Mouse (Mus musculus): ENCODE measurements around the gene Tgif1. TPM values are rescaled to one million over a fixed set of nuclear protein-coding genes. Genes with fewer than 3 reads are reported as not detected.
"Not testable (repeated sequence)": the region's sequence is repeated elsewhere in the genome, so short reads cannot be mapped to it uniquely, and the experiment has no call there.

The Tgif1 gene
- polyA plus RNA-seq, 2 experiments = 5.0 to 7.0 TPM

DNA sequence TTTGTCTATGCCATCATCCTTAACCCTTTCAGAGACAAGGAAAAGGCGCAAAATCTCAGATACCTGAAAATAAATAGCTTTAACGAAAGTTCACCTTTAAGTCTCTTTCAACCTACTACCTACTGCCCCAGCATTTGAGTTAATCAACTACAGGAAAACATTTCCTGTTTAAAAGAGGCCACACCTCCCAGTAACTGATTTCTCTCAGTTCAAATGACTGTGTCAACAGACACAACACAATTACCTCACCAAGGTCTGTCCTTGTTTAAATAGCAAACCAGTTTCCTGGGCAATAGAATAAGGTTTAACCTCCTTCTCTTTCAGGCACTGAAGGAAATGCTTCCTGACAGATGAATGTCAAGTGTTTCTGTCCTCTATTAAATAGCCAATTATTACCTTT lies 7.8 kb downstream of the Tgif1 start:
- H3K36me3 ChIP-seq (replicated peaks; ENCODE audit: control insufficient read depth, insufficient read depth, low read depth) = no peaks in the 10 kb centered on the region; the same call in 1 of the 2 replicates
- TF ChIP-seq EP300 (IDR thresholded peaks at IDR 0.05; ENCODE audit: low read depth) (no peak), CTCF (IDR thresholded peaks at IDR 0.05; ENCODE audit: low read depth) (no peak)
- no peak overlapping the region for H3K9ac ChIP-seq (replicated peaks)
- 57% methylated on average over 2 of the region's 2 CpGs for WGBS (ENCODE audit: insufficient replicate concordance)
- H3K4me2 ChIP-seq (ENCODE audit: low read depth) = no peak overlapping the region
- H3K27me3 ChIP-seq (ENCODE audit: control insufficient read depth, insufficient read depth, low read length) = peaks cover 3% of the 10 kb centered on the region; the same call in 1 of the 2 replicates
- no peak for DNase-seq (ENCODE audit: low read depth in 3 of 3, low spot score in 3 of 3)
- peaks cover 0 to 1% of the 10 kb centered on the region in 2 experiments; a peak in 1 of 4 replicates for H3K4me1 ChIP-seq (replicated peaks; ENCODE audit: control insufficient read depth in 2 of 2, insufficient read depth in 2 of 2, low read length in 1 of 2)
- no peak overlapping the region for H3K4me3 ChIP-seq (ENCODE audit: insufficient read depth in 1 of 2, low read depth in 2 of 2, low read length in 2 of 2)
- ATAC-seq (ENCODE audit: insufficient read depth) = peak; percentile 22; the same call in 1 of the 2 replicates
- H3K27ac ChIP-seq = no peak overlapping the region
- no peaks in the 10 kb centered on the region for H3K9me3 ChIP-seq (ENCODE audit: control insufficient read depth, low read length)

DNA sequence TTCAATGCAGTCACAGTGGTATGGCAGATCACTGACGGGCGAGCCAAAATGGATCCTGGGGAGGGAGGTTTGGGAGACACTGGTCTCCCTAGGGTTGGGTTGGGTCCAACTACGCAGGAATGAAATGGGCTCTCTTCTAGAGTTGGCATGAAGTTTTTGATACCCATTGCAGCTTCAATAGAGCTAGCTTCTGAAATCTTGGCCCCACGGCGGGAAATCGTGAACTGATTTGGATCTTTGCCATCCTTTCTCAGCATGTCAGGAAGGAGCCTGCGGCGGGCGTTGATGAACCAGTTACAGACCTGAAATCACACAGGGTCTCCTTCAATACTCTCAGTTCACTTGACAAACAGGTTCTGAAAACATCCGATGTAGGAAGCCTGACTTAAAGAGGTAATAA lies 8.4 kb downstream of the Tgif1 start:
- no peaks in the 10 kb centered on the region for H3K9me3 ChIP-seq (ENCODE audit: control insufficient read depth, low read length)
- no peak overlapping the region for H3K4me2 ChIP-seq (ENCODE audit: low read depth)
- DNase-seq (ENCODE audit: low read depth in 3 of 3, low spot score in 3 of 3) (no peak), ATAC-seq (ENCODE audit: insufficient read depth) (no peak)
- H3K4me1 ChIP-seq (replicated peaks; ENCODE audit: control insufficient read depth in 2 of 2, insufficient read depth in 2 of 2, low read length in 1 of 2) = peaks cover 0 to 1% of the 10 kb centered on the region in 2 experiments; a peak in 1 of 4 replicates
- no peak overlapping the region for H3K4me3 ChIP-seq (ENCODE audit: insufficient read depth in 1 of 2, low read depth in 2 of 2, low read length in 2 of 2)
- H3K27ac ChIP-seq = no peak overlapping the region
- TF ChIP-seq EP300 (IDR thresholded peaks at IDR 0.05; ENCODE audit: low read depth) (no peak), CTCF (IDR thresholded peaks at IDR 0.05; ENCODE audit: low read depth) (no peak)
- WGBS (ENCODE audit: insufficient replicate concordance) = 81% methylated on average over 10 of the region's 10 CpGs
- no peak overlapping the region for H3K9ac ChIP-seq (replicated peaks)
- no peaks in the 10 kb centered on the region; the same call in 1 of the 2 replicates for H3K36me3 ChIP-seq (replicated peaks; ENCODE audit: control insufficient read depth, insufficient read depth, low read depth)
- H3K27me3 ChIP-seq (ENCODE audit: control insufficient read depth, insufficient read depth, low read length) = no peaks in the 10 kb centered on the region

DNA sequence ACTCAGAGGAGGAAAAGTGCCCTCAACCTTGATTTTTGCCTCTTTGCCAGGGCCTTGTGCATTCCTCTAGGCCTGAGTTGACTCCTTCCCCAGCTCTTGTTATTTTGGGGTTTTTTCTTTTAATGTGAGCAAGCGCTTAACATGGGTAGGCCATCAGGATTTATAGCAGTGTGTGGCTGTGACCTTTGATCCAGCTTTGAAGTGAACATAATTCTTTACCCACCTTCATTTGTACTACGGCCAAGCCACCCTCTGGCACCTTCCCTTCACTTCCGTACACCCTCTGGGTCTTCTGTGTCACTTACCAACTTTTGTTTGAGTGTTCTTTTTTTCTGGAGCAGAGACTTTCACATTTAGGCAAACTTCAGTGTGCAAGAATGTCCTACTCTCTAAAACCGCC lies 10.1 kb downstream of the Tgif1 start:
- WGBS (ENCODE audit: insufficient replicate concordance) = 74% methylated on average over 4 of the region's 4 CpGs
- no peak for DNase-seq (ENCODE audit: low read depth in 3 of 3, low spot score in 3 of 3)
- Histone ChIP-seq H3K4me1 (replicated peaks; ENCODE audit: control insufficient read depth in 2 of 2, insufficient read depth in 2 of 2, low read length in 1 of 2) (no peaks in the 10 kb centered on the region; a peak in 1 of 4 replicates), H3K4me3 (ENCODE audit: insufficient read depth in 1 of 2, low read depth in 2 of 2, low read length in 2 of 2) (no peak overlapping the region), H3K9me3 (ENCODE audit: control insufficient read depth, low read length) (no peaks in the 10 kb centered on the region), H3K4me2 (ENCODE audit: low read depth) (no peak overlapping the region), H3K27ac (no peak overlapping the region), H3K27me3 (ENCODE audit: control insufficient read depth, insufficient read depth, low read length) (no peaks in the 10 kb centered on the region), H3K9ac (replicated peaks) (no peak overlapping the region), H3K36me3 (replicated peaks; ENCODE audit: control insufficient read depth, insufficient read depth, low read depth) (no peaks in the 10 kb centered on the region; the same call in 1 of the 2 replicates)
- TF ChIP-seq EP300 (IDR thresholded peaks at IDR 0.05; ENCODE audit: low read depth) (no peak), CTCF (IDR thresholded peaks at IDR 0.05; ENCODE audit: low read depth) (no peak)
- ATAC-seq (ENCODE audit: insufficient read depth) = no peak

DNA sequence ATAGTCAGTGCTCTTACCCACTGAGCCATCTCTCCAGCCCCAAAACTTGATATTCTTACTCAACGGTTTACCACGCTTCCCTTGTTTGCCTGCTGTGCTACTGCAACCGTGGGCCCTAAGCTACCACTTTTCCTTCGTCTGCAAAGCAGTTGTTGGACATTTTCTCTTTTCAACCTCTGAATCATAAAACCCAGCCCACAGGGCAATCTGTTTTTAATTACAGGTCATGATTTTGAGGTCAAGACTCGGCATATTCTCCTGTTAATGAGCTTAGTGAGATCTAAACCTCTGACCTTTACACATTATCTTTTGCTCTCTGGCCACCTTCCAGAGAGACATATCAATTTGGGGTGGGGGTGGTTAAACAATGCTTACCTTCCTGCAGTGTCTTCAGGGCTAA lies 14.8 kb downstream of the Tgif1 start:
- peaks cover 8% of the 10 kb centered on the region for H3K27me3 ChIP-seq (ENCODE audit: control insufficient read depth, insufficient read depth, low read length)
- H3K4me2 ChIP-seq (ENCODE audit: low read depth) = no peak overlapping the region
- H3K4me1 ChIP-seq (replicated peaks; ENCODE audit: control insufficient read depth in 2 of 2, insufficient read depth in 2 of 2, low read length in 1 of 2) = 0 out of 4 replicates have a peak, but pooled peaks cover 0 to 2% of the 10 kb centered on the region in 2 experiments
- H3K9ac ChIP-seq (replicated peaks) = no peak overlapping the region
- no peaks in the 10 kb centered on the region for H3K36me3 ChIP-seq (replicated peaks; ENCODE audit: control insufficient read depth, insufficient read depth, low read depth)
- no peaks in the 10 kb centered on the region for H3K9me3 ChIP-seq (ENCODE audit: control insufficient read depth, low read length)
- 62% methylated on average over 5 of the region's 5 CpGs for WGBS (ENCODE audit: insufficient replicate concordance)
- H3K4me3 ChIP-seq (ENCODE audit: insufficient read depth in 1 of 2, low read depth in 2 of 2, low read length in 2 of 2) = no peak overlapping the region
- no peak for ATAC-seq (ENCODE audit: insufficient read depth)
- TF ChIP-seq CTCF (IDR thresholded peaks at IDR 0.05; ENCODE audit: low read depth) (no peak), EP300 (IDR thresholded peaks at IDR 0.05; ENCODE audit: low read depth) (no peak)
- no peak overlapping the region for H3K27ac ChIP-seq
- no peak for DNase-seq (ENCODE audit: low read depth in 3 of 3, low spot score in 3 of 3)

DNA sequence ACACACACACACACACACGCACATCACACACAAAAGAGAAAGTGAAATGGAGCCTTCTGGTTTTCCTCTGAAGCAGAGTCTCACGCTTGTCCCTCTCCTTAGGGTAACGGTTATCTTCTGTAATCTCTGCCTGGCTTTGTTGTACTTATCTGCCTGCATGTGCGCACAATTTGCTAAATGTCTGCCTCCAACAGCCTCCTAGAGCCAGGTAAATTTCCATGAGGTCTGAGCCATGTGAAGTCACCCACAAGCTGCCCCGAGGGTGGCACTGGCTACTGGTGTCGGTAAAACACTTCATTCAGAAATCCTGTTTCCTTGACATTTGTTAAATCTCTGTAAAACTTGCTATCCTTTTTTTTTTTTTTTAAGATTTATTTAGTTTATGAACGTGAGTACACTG lies 15.3 kb downstream of the Tgif1 start:
- DNase-seq (ENCODE audit: low read depth in 3 of 3, low spot score in 3 of 3) = no peak
- TF ChIP-seq EP300 (IDR thresholded peaks at IDR 0.05; ENCODE audit: low read depth) (no peak), CTCF (IDR thresholded peaks at IDR 0.05; ENCODE audit: low read depth) (no peak)
- H3K4me2 ChIP-seq (ENCODE audit: low read depth) = no peak overlapping the region

DNA sequence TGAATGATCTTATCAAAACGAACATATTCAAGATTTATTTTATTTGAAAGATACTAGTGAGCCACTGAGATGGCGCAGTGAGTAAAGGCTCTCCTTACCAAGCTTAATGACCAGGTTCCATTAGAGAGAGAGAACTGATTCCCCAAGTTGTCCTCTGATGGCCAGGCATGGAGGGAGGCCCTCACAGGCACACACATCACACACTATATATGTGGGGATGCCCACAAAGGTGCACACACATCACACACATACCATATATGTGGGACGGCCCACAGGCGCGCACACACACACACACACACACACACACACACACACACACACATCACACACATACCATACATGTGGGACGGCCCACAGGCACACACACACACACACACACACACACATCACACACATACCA lies 15.9 kb downstream of the Tgif1 start:
- H3K4me3 ChIP-seq (ENCODE audit: insufficient read depth in 1 of 2, low read depth in 2 of 2, low read length in 2 of 2); H3K27ac ChIP-seq; ATAC-seq (ENCODE audit: insufficient read depth); DNase-seq (ENCODE audit: low read depth in 3 of 3, low spot score in 3 of 3); H3K27me3 ChIP-seq (ENCODE audit: control insufficient read depth, insufficient read depth, low read length); H3K9ac ChIP-seq (replicated peaks); H3K4me1 ChIP-seq (replicated peaks; ENCODE audit: control insufficient read depth in 2 of 2, insufficient read depth in 2 of 2, low read length in 1 of 2); H3K36me3 ChIP-seq (replicated peaks; ENCODE audit: control insufficient read depth, insufficient read depth, low read depth); H3K4me2 ChIP-seq (ENCODE audit: low read depth); H3K9me3 ChIP-seq (ENCODE audit: control insufficient read depth, low read length): not testable (repeated sequence)
- 71% methylated on average over 5 of the region's 6 CpGs for WGBS (ENCODE audit: insufficient replicate concordance)

More for the DNA sequence above, 15.3 kb downstream of the Tgif1 start:
- no peak for ATAC-seq (ENCODE audit: insufficient read depth)
- Histone ChIP-seq H3K4me1 (replicated peaks; ENCODE audit: control insufficient read depth in 2 of 2, insufficient read depth in 2 of 2, low read length in 1 of 2) (peaks cover 0 to 2% of the 10 kb centered on the region in 2 experiments; a peak in 1 of 4 replicates), H3K27me3 (ENCODE audit: control insufficient read depth, insufficient read depth, low read length) (peaks cover 8% of the 10 kb centered on the region), H3K9me3 (ENCODE audit: control insufficient read depth, low read length) (no peaks in the 10 kb centered on the region), H3K9ac (replicated peaks) (no peak overlapping the region), H3K36me3 (replicated peaks; ENCODE audit: control insufficient read depth, insufficient read depth, low read depth) (no peaks in the 10 kb centered on the region), H3K4me3 (ENCODE audit: insufficient read depth in 1 of 2, low read depth in 2 of 2, low read length in 2 of 2) (no peak overlapping the region), H3K27ac (no peak overlapping the region)
- 65% methylated on average over 7 of the region's 7 CpGs for WGBS (ENCODE audit: insufficient replicate concordance)

Data from liver, embryonic 14.5 days (tissue).